Mouse (Mus musculus): Measurements from ENCODE around the gene Pcbd2. TPM values are rescaled to one million over a fixed set of nuclear protein-coding genes. Genes with fewer than 3 reads are reported as not detected.
"Not testable (repeated sequence)": the region's sequence is repeated elsewhere in the genome, so short reads cannot be mapped to it uniquely, and the experiment has no call there.

The Pcbd2 gene
- total and polyA plus RNA-seq, 2 experiments: 32.7 to 36.0 TPM

GRCm38 (mm10) chr13:55692535-55693242 lies 34.5 kb upstream of the Pcbd2 start, which contains the start of gene B230219D22Rik:
Gene B230219D22Rik, plus strand, starts transcription at chr13:55693124.
- TF ChIP-seq CTCF (IDR thresholded peaks at IDR 0.05; ENCODE audit: low read depth, low read length) (no peak), POLR2A (IDR thresholded peaks at IDR 0.05; ENCODE audit: extremely low read depth, insufficient read depth, low read length) (peak; percentile 83)
- DNase-seq (ENCODE audit: extremely low read depth, low read depth, low spot score): peak; percentile 64
- under 1% methylated on average over 51 of the region's 51 CpGs for WGBS
- Histone ChIP-seq H3K36me3 (ENCODE audit: control insufficient read depth, insufficient read depth, low read length) (no peaks in the 10 kb centered on the region), H3K27ac (replicated peaks; ENCODE audit: insufficient read depth, low read depth, low read length) (peak within 1 kb of the TSS; percentile 74), H3K79me2 (ENCODE audit: control insufficient read depth, insufficient read depth, low read length) (peaks cover 27% of the 10 kb centered on the region; the same call in 1 of the 2 replicates), H3K9ac (ENCODE audit: low read depth, low read length) (peak within 1 kb of the TSS; percentile 97), H3K4me3 (ENCODE audit: insufficient read depth, low read depth, low read length) (peak within 1 kb of the TSS; percentile 88), H3K27me3 (ENCODE audit: control insufficient read depth, insufficient read depth, low read length) (no peaks in the 10 kb centered on the region), H3K4me1 (ENCODE audit: control insufficient read depth, insufficient read depth, low read length) (peaks cover 8% of the 10 kb centered on the region)

- Histone ChIP-seq H3K36me3 (ENCODE audit: control insufficient read depth, insufficient read depth, low read length) (no peaks in the 10 kb centered on the region), H3K27me3 (ENCODE audit: control insufficient read depth, insufficient read depth, low read length) (no peaks in the 10 kb centered on the region), H3K9ac (ENCODE audit: low read depth, low read length) (peak overlapping the region; percentile 97), H3K79me2 (ENCODE audit: control insufficient read depth, insufficient read depth, low read length) (peaks cover 27% of the 10 kb centered on the region; the same call in 1 of the 2 replicates), H3K4me1 (ENCODE audit: control insufficient read depth, insufficient read depth, low read length) (peaks cover 8% of the 10 kb centered on the region), H3K27ac (replicated peaks; ENCODE audit: insufficient read depth, low read depth, low read length) (peak overlapping the region; percentile 74), H3K4me3 (ENCODE audit: insufficient read depth, low read depth, low read length) (peak overlapping the region; percentile 88)
- no peak for TF ChIP-seq CTCF (IDR thresholded peaks at IDR 0.05; ENCODE audit: low read depth, low read length)
- DNase-seq (ENCODE audit: extremely low read depth, low read depth, low spot score): no peak
- under 1% methylated on average over 61 of the region's 70 CpGs for WGBS
These were observed 33.9 kb upstream of the Pcbd2 start for GRCm38 (mm10) chr13:55693243-55693721.

GRCm38 (mm10) chr13:55694110-55694509 lies 33.1 kb upstream of the Pcbd2 start:
- H3K27ac ChIP-seq (replicated peaks; ENCODE audit: insufficient read depth, low read depth, low read length): no peak overlapping the region
- no peaks in the 10 kb centered on the region for H3K27me3 ChIP-seq (ENCODE audit: control insufficient read depth, insufficient read depth, low read length)
- peaks cover 3% of the 10 kb centered on the region; the same call in 1 of the 2 replicates for H3K36me3 ChIP-seq (ENCODE audit: control insufficient read depth, insufficient read depth, low read length)
- peaks cover 8% of the 10 kb centered on the region for H3K4me1 ChIP-seq (ENCODE audit: control insufficient read depth, insufficient read depth, low read length)
- 5% methylated on average over 8 of the region's 8 CpGs for whole genome bisulfite sequencing
- H3K4me3 ChIP-seq (ENCODE audit: insufficient read depth, low read depth, low read length): peak overlapping the region; percentile 29; the same call in 1 of the 2 replicates
- TF ChIP-seq CTCF (IDR thresholded peaks at IDR 0.05; ENCODE audit: low read depth, low read length) (no peak), POLR2A (IDR thresholded peaks at IDR 0.05; ENCODE audit: extremely low read depth, insufficient read depth, low read length) (no peak)
- peaks cover 34% of the 10 kb centered on the region; the same call in 1 of the 2 replicates for H3K79me2 ChIP-seq (ENCODE audit: control insufficient read depth, insufficient read depth, low read length)
- peak; percentile 43 for DNase-seq (ENCODE audit: extremely low read depth, low read depth, low spot score)
- peak overlapping the region; percentile 46; the same call in 1 of the 2 replicates for H3K9ac ChIP-seq (ENCODE audit: low read depth, low read length)

- not testable (repeated sequence) for H3K27ac ChIP-seq (replicated peaks; ENCODE audit: insufficient read depth, low read depth, low read length); H3K4me3 ChIP-seq (ENCODE audit: insufficient read depth, low read depth, low read length); H3K27me3 ChIP-seq (ENCODE audit: control insufficient read depth, insufficient read depth, low read length); H3K9ac ChIP-seq (ENCODE audit: low read depth, low read length); DNase-seq (ENCODE audit: extremely low read depth, low read depth, low spot score); H3K4me1 ChIP-seq (ENCODE audit: control insufficient read depth, insufficient read depth, low read length)
- peaks cover 15% of the 10 kb centered on the region for H3K36me3 ChIP-seq (ENCODE audit: control insufficient read depth, insufficient read depth, low read length)
- peaks cover 34% of the 10 kb centered on the region; the same call in 1 of the 2 replicates for H3K79me2 ChIP-seq (ENCODE audit: control insufficient read depth, insufficient read depth, low read length)
- WGBS: 79% methylated on average over 1 of the region's 3 CpGs
These were observed 31.2 kb upstream of the Pcbd2 start for GRCm38 (mm10) chr13:55695989-55696388.

- TF ChIP-seq CTCF (IDR thresholded peaks at IDR 0.05; ENCODE audit: low read depth, low read length): no peak
- TF ChIP-seq POLR2A (IDR thresholded peaks at IDR 0.05; ENCODE audit: extremely low read depth, insufficient read depth, low read length): no peak
- peaks cover 22% of the 10 kb centered on the region for H3K36me3 ChIP-seq (ENCODE audit: control insufficient read depth, insufficient read depth, low read length)
- WGBS: 89% methylated on average over 4 of the region's 4 CpGs
These were observed 22.9 kb upstream of the Pcbd2 start for GRCm38 (mm10) chr13:55704301-55704700.

GRCm38 (mm10) chr13:55712846-55713245 lies 14.3 kb upstream of the Pcbd2 start:
- Histone ChIP-seq H3K27ac (replicated peaks; ENCODE audit: insufficient read depth, low read depth, low read length) (no peak overlapping the region), H3K36me3 (ENCODE audit: control insufficient read depth, insufficient read depth, low read length) (no peaks in the 10 kb centered on the region), H3K9ac (ENCODE audit: low read depth, low read length) (no peak overlapping the region), H3K4me1 (ENCODE audit: control insufficient read depth, insufficient read depth, low read length) (peaks cover 6% of the 10 kb centered on the region), H3K27me3 (ENCODE audit: control insufficient read depth, insufficient read depth, low read length) (no peaks in the 10 kb centered on the region), H3K4me3 (ENCODE audit: insufficient read depth, low read depth, low read length) (no peak overlapping the region), H3K79me2 (ENCODE audit: control insufficient read depth, insufficient read depth, low read length) (peaks cover 21% of the 10 kb centered on the region; the same call in 1 of the 2 replicates)
- TF ChIP-seq POLR2A (IDR thresholded peaks at IDR 0.05; ENCODE audit: extremely low read depth, insufficient read depth, low read length) (no peak), CTCF (IDR thresholded peaks at IDR 0.05; ENCODE audit: low read depth, low read length) (no peak)
- DNase-seq (ENCODE audit: extremely low read depth, low read depth, low spot score): no peak
- WGBS: 88% methylated on average over 3 of the region's 3 CpGs

More at GRCm38 (mm10) chr13:55704301-55704700, 22.9 kb upstream of the Pcbd2 start:
- Histone ChIP-seq H3K27ac (replicated peaks; ENCODE audit: insufficient read depth, low read depth, low read length) (no peak overlapping the region), H3K27me3 (ENCODE audit: control insufficient read depth, insufficient read depth, low read length) (no peaks in the 10 kb centered on the region), H3K4me3 (ENCODE audit: insufficient read depth, low read depth, low read length) (no peak overlapping the region), H3K79me2 (ENCODE audit: control insufficient read depth, insufficient read depth, low read length) (no peaks in the 10 kb centered on the region), H3K4me1 (ENCODE audit: control insufficient read depth, insufficient read depth, low read length) (no peaks in the 10 kb centered on the region), H3K9ac (ENCODE audit: low read depth, low read length) (no peak overlapping the region)
- no peak for DNase-seq (ENCODE audit: extremely low read depth, low read depth, low spot score)

All from liver, adult 2 months (tissue).